Mouse (Mus musculus): ENCODE results near the gene Bmp5. TPM values are rescaled to one million over a fixed set of nuclear protein-coding genes. Genes with fewer than 3 reads are reported as not detected.
A peak's percentile ranks its signal among the peaks of the same experiment; 100 is the strongest.

Bmp5 gene
- polyA plus RNA-seq, 1 experiment from 2014 or later, result 1.4 TPM

DNA sequence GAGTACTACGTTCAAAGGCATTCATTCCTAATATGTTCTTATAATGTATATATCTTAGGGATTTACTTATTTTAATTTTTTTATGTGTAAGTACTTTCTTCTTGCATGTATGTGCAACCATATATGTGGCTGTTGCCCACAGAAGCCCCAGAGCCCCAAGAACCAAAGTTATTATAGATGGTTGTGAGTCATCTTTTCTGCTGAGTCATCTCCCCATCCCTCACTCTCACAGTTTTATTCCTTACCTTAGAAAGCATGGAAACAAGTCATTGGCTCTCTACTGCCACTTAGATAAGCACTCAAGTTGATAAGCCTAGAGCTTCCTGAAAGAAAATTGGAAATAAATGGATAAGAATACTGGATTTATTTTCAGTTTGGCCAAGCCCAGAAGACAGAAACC is 40.0 kb downstream of the Bmp5 start:
- no peak for ATAC-seq (ENCODE audit: low FRiP score, low TSS enrichment)
- Histone ChIP-seq H3K27ac (ENCODE audit: low read depth, low read length) (no peak overlapping the region), H3K9me3 (ENCODE audit: control insufficient read depth, low read length) (no peaks in the 10 kb centered on the region), H3K9ac (ENCODE audit: low read depth, low read length) (no peak overlapping the region), H3K36me3 (ENCODE audit: control insufficient read depth, insufficient read depth, low read length) (no peaks in the 10 kb centered on the region), H3K4me3 (ENCODE audit: low read length) (no peak overlapping the region), H3K27me3 (ENCODE audit: control insufficient read depth, insufficient read depth, low read length) (no peaks in the 10 kb centered on the region), H3K4me1 (ENCODE audit: control insufficient read depth, insufficient read depth, low read length) (no peaks in the 10 kb centered on the region), H3K4me2 (replicated peaks; ENCODE audit: low read depth, low read length) (no peak overlapping the region)
- 90% methylated on average over 1 of the region's 1 CpGs for whole genome bisulfite sequencing

DNA sequence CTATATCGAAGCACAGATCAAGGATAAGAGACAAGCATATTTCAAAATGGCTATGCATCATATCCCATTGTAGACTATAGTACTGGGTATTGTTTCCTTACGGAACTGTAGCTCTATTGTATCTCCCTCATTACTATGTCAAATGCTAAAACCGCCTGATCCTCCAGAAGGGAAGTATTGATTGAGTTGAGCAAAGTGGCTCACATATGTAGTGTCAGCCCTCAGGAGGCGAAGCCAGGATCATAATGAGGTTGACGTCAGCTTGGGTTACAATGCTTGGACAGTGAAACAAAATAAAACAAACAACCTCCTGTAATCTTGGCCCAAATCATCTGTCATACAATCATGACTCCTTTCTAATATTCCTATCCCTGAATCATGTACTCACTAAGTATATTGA is 43.2 kb downstream of the Bmp5 start:
- H3K4me3 ChIP-seq (ENCODE audit: low read length), result no peak overlapping the region
- no peaks in the 10 kb centered on the region for H3K36me3 ChIP-seq (ENCODE audit: control insufficient read depth, insufficient read depth, low read length)
- no peak overlapping the region for H3K9ac ChIP-seq (ENCODE audit: low read depth, low read length)
- no peak overlapping the region for H3K4me2 ChIP-seq (replicated peaks; ENCODE audit: low read depth, low read length)
- H3K9me3 ChIP-seq (ENCODE audit: control insufficient read depth, low read length), result no peaks in the 10 kb centered on the region
- no peak overlapping the region for H3K27ac ChIP-seq (ENCODE audit: low read depth, low read length)
- H3K4me1 ChIP-seq (ENCODE audit: control insufficient read depth, insufficient read depth, low read length), result no peaks in the 10 kb centered on the region
- H3K27me3 ChIP-seq (ENCODE audit: control insufficient read depth, insufficient read depth, low read length), result no peaks in the 10 kb centered on the region
- no peak for ATAC-seq (ENCODE audit: low FRiP score, low TSS enrichment)
- WGBS, result 85% methylated on average over 5 of the region's 5 CpGs

DNA sequence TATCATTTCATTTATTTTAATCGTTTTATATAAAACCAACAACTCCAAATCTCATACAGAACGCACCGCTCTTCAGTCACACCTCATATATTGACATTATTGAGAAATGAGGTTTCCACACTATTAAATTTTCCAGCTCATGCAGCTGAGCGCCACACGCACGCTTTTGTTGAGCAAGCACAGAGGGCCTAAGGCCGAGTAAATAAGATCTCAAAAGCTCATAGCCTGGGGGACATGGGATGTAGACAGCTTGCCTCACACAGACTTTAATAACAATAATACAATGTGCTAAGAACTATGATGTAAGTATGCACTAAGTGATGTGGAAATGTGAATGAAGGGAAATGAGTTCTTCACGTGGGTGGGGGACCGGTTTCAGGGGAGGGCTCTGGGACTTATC is 57.3 kb downstream of the Bmp5 start:
- Histone ChIP-seq H3K4me2 (replicated peaks; ENCODE audit: low read depth, low read length) (no peak overlapping the region), H3K4me1 (ENCODE audit: control insufficient read depth, insufficient read depth, low read length) (no peaks in the 10 kb centered on the region), H3K27ac (ENCODE audit: low read depth, low read length) (no peak overlapping the region), H3K9me3 (ENCODE audit: control insufficient read depth, low read length) (no peaks in the 10 kb centered on the region), H3K27me3 (ENCODE audit: control insufficient read depth, insufficient read depth, low read length) (no peaks in the 10 kb centered on the region), H3K4me3 (ENCODE audit: low read length) (no peak overlapping the region), H3K9ac (ENCODE audit: low read depth, low read length) (no peak overlapping the region), H3K36me3 (ENCODE audit: control insufficient read depth, insufficient read depth, low read length) (no peaks in the 10 kb centered on the region)
- ATAC-seq (ENCODE audit: low FRiP score, low TSS enrichment), result no peak
- 79% methylated on average over 9 of the region's 9 CpGs for WGBS

DNA sequence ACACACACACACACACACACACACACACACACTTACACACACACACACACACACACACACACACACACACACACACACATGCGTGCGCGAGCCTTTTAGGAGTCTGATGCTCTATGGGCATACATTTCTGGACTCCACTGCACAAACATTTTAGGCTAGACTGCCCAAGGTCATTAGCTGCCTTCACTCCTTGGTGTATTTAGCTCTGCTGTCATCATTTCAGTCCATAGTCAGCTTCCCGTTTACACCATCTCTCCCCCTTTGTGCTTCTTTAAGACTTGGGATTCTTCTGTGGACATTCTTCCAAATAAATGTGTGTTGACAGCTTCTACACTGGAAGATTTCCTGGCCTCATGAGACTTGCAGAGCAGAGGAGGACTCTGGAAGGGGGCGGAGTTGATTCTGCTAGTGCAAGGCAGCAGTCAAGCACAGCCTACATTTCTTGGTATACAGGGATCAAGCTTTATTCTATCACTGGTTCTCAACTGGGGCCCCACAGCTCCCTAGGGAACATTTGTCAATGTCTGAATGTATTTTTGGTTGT is 58.1 kb downstream of the Bmp5 start:
- Histone ChIP-seq H3K27me3 (ENCODE audit: control insufficient read depth, insufficient read depth, low read length) (no peaks in the 10 kb centered on the region), H3K9ac (ENCODE audit: low read depth, low read length) (no peak overlapping the region), H3K4me3 (ENCODE audit: low read length) (no peak overlapping the region), H3K4me1 (ENCODE audit: control insufficient read depth, insufficient read depth, low read length) (no peaks in the 10 kb centered on the region), H3K4me2 (replicated peaks; ENCODE audit: low read depth, low read length) (no peak overlapping the region), H3K36me3 (ENCODE audit: control insufficient read depth, insufficient read depth, low read length) (no peaks in the 10 kb centered on the region), H3K27ac (ENCODE audit: low read depth, low read length) (no peak overlapping the region), H3K9me3 (ENCODE audit: control insufficient read depth, low read length) (no peaks in the 10 kb centered on the region)
- peak; percentile 66; the same call in 1 of the 2 replicates for ATAC-seq (ENCODE audit: low FRiP score, low TSS enrichment)
- WGBS, result 72% methylated on average over 5 of the region's 5 CpGs

DNA sequence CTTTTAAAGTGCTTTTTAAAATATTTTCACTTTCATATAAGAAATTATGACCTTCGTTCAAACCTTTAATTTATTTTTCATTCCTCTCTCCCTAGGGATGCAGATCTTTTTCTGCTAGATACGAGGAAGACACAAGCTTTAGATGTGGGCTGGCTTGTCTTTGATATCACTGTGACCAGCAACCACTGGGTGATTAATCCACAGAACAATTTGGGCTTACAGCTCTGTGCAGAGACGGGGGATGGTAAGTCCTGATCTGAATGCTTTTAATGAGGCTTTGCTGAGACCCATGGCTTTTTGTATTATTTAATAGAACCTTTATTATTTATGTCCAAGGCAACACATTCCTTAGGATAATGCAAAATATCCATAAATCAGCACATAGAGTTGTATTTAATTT is 64.3 kb downstream of the Bmp5 start:
- 72% methylated on average over 3 of the region's 3 CpGs for WGBS
- Histone ChIP-seq H3K4me3 (ENCODE audit: low read length) (no peak overlapping the region), H3K4me1 (ENCODE audit: control insufficient read depth, insufficient read depth, low read length) (no peaks in the 10 kb centered on the region), H3K27ac (ENCODE audit: low read depth, low read length) (no peak overlapping the region), H3K9ac (ENCODE audit: low read depth, low read length) (no peak overlapping the region), H3K4me2 (replicated peaks; ENCODE audit: low read depth, low read length) (no peak overlapping the region), H3K36me3 (ENCODE audit: control insufficient read depth, insufficient read depth, low read length) (no peaks in the 10 kb centered on the region), H3K27me3 (ENCODE audit: control insufficient read depth, insufficient read depth, low read length) (no peaks in the 10 kb centered on the region), H3K9me3 (ENCODE audit: control insufficient read depth, low read length) (no peaks in the 10 kb centered on the region)
- no peak for ATAC-seq (ENCODE audit: low FRiP score, low TSS enrichment)

DNA sequence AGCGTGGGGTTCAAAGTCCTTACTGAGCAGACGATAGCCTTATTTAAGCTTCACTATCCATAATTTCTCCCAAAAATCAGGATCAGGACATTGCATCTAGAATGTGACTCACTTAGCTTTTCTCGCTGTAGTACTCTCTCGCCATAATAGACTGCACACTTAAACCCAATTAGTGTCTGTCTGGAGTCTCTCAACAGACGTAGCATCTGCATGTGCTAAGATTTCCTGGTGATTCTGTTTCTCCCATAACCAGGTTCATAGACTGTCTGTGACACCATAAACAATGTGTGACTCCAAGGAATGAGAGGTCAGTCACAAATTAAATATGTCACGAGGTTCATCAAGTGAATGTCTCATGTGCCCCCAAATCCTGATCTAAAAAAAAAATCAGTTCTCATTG is 65.7 kb downstream of the Bmp5 start:
- no peak for ATAC-seq (ENCODE audit: low FRiP score, low TSS enrichment)
- 81% methylated on average over 6 of the region's 6 CpGs for WGBS
- H3K4me3 ChIP-seq (ENCODE audit: low read length), result no peak overlapping the region
- no peaks in the 10 kb centered on the region for H3K27me3 ChIP-seq (ENCODE audit: control insufficient read depth, insufficient read depth, low read length)
- H3K9me3 ChIP-seq (ENCODE audit: control insufficient read depth, low read length), result no peaks in the 10 kb centered on the region
- H3K4me1 ChIP-seq (ENCODE audit: control insufficient read depth, insufficient read depth, low read length), result no peaks in the 10 kb centered on the region
- no peak overlapping the region for H3K9ac ChIP-seq (ENCODE audit: low read depth, low read length)
- H3K27ac ChIP-seq (ENCODE audit: low read depth, low read length), result no peak overlapping the region
- no peak overlapping the region for H3K4me2 ChIP-seq (replicated peaks; ENCODE audit: low read depth, low read length)
- H3K36me3 ChIP-seq (ENCODE audit: control insufficient read depth, insufficient read depth, low read length), result no peaks in the 10 kb centered on the region

DNA sequence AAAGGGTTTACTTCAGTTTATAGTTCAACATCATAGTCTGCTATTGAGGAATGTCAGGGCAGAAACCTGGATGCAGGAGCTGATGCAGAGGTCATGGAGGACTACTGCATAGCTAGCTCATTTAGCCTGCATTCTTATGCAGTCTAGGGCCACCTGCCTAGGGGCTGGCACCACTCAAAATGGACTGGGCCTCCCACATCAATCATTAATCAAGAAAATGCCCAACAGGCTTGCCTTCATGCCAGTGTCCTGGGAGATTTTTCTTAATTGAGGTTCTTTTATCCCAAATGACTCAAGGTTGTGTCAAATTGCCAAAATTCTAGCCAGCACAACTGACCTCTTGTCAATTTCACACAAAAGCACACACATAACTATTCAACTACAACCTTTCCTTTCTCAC is 70.8 kb downstream of the Bmp5 start:
- no peaks in the 10 kb centered on the region for H3K9me3 ChIP-seq (ENCODE audit: control insufficient read depth, low read length)
- no peak overlapping the region for H3K4me3 ChIP-seq (ENCODE audit: low read length)
- H3K4me2 ChIP-seq (replicated peaks; ENCODE audit: low read depth, low read length), result no peak overlapping the region
- no peaks in the 10 kb centered on the region for H3K27me3 ChIP-seq (ENCODE audit: control insufficient read depth, insufficient read depth, low read length)
- no peaks in the 10 kb centered on the region for H3K36me3 ChIP-seq (ENCODE audit: control insufficient read depth, insufficient read depth, low read length)
- no peak overlapping the region for H3K27ac ChIP-seq (ENCODE audit: low read depth, low read length)
- no peak for ATAC-seq (ENCODE audit: low FRiP score, low TSS enrichment)
- H3K9ac ChIP-seq (ENCODE audit: low read depth, low read length), result no peak overlapping the region
- H3K4me1 ChIP-seq (ENCODE audit: control insufficient read depth, insufficient read depth, low read length), result no peaks in the 10 kb centered on the region

DNA sequence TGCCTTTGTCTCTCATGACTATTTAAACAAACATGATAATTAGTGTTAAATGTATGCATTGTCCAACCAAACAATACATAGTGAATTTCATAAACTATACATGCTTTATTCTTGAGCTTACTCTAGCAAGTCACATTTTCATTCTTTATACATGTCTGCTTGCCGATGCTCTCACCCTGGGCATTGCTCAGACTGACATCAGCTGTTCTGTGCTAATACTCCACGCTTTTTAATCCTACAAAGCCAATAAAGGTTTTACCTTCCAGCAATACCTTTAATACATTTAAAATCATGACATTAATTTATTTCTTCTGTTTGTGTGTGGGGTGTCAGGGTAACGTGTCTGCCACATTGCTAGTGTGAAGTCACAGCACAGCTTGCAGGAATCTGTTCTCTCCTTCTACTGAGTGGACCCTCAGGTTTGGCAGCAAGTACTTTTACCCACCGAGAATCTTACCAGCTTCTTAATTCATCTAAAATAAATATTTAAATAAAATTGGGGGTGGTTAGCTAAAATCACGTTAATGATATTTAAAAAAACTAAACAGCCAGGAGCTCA is 75.6 kb downstream of the Bmp5 start:
- Histone ChIP-seq H3K9ac (ENCODE audit: low read depth, low read length) (no peak overlapping the region), H3K36me3 (ENCODE audit: control insufficient read depth, insufficient read depth, low read length) (no peaks in the 10 kb centered on the region), H3K27me3 (ENCODE audit: control insufficient read depth, insufficient read depth, low read length) (no peaks in the 10 kb centered on the region), H3K27ac (ENCODE audit: low read depth, low read length) (no peak overlapping the region), H3K4me3 (ENCODE audit: low read length) (no peak overlapping the region), H3K9me3 (ENCODE audit: control insufficient read depth, low read length) (no peaks in the 10 kb centered on the region), H3K4me1 (ENCODE audit: control insufficient read depth, insufficient read depth, low read length) (no peaks in the 10 kb centered on the region), H3K4me2 (replicated peaks; ENCODE audit: low read depth, low read length) (no peak overlapping the region)
- ATAC-seq (ENCODE audit: low FRiP score, low TSS enrichment), result no peak
- 80% methylated on average over 5 of the region's 5 CpGs for WGBS

DNA sequence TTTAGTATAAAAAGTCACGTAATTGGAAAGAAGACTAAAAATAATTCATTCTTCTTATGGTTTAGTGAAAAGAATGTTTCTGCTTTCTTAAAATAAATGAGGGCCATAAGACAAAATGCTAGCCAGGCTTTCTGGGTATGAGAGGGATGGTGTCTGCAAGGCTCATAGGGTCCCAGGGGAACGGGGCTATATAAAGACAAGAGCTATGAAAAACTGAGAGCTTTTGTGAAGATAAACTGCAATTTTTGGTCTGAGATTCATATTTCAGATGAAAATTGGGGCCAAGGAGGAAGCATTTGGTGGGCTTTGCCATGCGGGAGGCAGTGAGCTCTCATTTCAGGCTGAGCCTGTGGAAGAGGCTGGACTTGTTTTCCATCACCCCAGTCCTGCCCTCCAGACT is 83.0 kb downstream of the Bmp5 start:
- WGBS, result 91% methylated on average over 3 of the region's 3 CpGs
- H3K4me2 ChIP-seq (replicated peaks; ENCODE audit: low read depth, low read length), result no peak overlapping the region
- H3K9ac ChIP-seq (ENCODE audit: low read depth, low read length), result no peak overlapping the region
- H3K9me3 ChIP-seq (ENCODE audit: control insufficient read depth, low read length), result no peaks in the 10 kb centered on the region
- H3K4me1 ChIP-seq (ENCODE audit: control insufficient read depth, insufficient read depth, low read length), result no peaks in the 10 kb centered on the region
- no peak overlapping the region for H3K4me3 ChIP-seq (ENCODE audit: low read length)
- ATAC-seq (ENCODE audit: low FRiP score, low TSS enrichment), result no peak
- H3K27me3 ChIP-seq (ENCODE audit: control insufficient read depth, insufficient read depth, low read length), result no peaks in the 10 kb centered on the region
- H3K27ac ChIP-seq (ENCODE audit: low read depth, low read length), result no peak overlapping the region
- no peaks in the 10 kb centered on the region for H3K36me3 ChIP-seq (ENCODE audit: control insufficient read depth, insufficient read depth, low read length)

Data from kidney, embryonic 14.5 days (tissue).